Mouse (Mus musculus) heart, adult 8-10 months (tissue): ENCODE measurements around the gene Dgkq. TPM values are rescaled to one million over a fixed set of nuclear protein-coding genes. Genes with fewer than 3 reads are reported as not detected.

Experiments used
- DNase-seq: peaks from one replicate; pipeline ENCODE4 v3.0.0; 2022; ENCODE audit warnings: low spot score
- total RNA-seq, 4 experiments: library from RNA; stranded (reverse); gene quantifications; 2 replicates each; pipeline ENCODE4 v1.2.4; 2022

Dgkq gene
- total RNA-seq, 4 experiments from 2014 or later, result 5.1 to 8.9 (median 6.1) TPM

DNA sequence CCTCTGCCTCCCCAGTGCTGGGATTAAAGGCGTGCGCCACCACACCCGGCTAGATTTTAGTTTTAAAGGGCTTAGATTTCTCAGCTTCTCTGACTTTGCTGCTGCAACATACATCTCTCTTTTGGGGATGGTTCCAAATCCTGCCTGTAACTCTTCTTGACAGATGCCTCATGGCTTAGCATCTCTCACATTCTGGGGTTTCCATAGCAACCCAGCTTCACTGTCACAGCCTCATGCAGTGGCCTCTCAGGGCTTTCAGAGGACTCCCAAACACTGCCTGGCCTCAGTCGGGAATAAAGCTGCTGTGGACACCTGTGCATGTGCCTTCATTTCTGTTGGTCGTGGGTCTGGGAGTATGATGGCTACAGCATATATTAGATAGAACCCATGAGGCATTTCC lies 19.6 kb upstream of the Dgkq start:
- no peak for DNase-seq

DNA sequence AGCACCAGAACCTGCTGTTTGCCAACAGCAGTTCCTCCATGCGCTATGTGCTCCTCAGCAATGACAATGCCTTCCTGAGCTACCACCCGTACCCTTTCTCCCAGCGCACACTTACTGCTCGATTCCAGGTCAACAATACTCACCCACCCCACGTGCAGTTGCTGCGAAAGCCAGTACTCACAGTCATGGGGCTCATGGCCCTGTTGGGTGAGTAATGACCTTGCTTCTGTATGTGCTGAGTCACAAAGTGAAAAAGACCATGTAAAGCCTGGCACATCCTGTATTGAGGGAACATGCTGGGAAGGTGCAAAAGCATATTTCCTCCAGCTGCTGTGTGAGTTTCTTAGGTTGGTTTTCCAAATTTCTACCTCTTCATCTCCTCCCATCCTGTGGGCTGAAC lies 11.4 kb upstream of the Dgkq start:
- DNase-seq, result no peak

DNA sequence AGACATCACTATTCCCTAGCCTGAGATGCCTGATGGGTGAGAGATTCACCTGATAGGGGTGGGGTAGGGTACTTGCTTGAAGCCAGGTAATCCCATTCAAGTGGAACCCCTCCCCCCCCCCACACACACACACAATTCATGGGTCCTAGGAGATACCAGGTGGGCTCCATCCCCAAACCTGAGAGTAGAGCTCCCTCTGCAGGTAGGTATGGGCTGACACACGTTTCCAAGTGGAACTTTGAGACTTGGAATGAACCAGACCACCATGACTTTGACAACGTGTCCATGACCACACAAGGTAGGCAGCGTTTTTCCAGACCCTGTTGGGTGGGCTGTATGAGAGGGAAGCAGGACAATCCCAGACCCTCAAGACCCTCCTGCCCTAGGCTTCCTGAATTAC lies 10.4 kb upstream of the Dgkq start:
- no peak for DNase-seq

DNA sequence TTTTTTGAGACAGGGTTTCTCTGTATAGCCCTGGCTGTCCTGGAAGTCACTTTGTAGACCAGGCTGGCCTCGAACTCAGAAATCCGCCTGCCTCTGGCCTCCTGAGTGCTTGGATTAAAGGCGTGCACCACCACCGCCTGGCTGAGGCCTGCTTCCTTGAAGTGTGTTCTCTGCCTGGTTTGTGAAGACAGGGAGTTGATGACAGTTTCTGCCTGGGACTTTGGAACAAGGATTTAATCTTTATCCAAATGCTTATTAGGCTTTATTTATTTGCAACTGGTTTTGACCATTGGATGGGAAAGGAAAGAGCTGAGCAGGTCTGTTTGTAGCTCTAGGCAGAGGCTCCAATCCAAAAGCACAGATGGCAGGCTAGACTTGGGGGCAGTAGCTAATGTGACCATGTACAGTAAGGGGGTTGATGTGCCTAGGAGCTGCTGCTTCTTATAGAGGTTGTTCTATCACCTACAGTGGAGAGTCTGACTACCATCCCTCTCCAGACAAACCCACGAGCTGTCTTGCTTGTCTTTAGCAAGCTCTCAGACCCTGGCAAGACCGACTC lies 8.9 kb upstream of the Dgkq start:
- DNase-seq, result no peak

DNA sequence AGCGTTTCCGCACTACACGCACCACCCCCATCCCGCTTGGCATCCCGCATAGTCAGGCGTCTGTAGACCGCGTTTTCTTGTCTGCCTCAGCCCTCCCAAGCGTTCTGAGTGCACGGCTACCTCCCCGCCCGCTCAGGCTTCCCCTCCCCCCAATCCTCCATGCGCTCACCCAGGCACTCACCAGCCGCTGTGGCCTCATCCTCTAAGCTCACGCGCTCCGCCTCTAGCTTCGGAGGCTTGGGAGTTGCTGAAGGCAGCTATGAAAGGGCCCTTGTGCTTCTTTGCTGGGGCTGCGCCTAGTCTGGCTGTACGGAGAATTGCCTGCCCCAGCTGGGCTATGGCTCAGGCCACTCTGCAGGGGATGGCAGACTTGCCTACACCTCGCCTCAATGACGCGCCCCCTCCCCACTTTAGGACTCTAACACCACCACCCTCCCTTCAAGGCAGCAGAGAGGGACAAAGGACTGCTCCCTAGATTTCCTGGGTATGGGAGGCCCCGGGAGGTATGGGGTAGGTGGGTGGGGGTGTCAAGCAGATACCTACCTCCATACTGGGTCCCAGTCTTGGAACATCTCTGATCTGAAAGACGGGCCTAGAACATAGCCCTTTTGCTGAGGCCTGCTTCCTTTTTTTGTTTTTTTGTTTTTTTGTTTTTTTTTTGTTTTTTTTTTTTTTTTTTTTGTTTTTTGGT lies 8.3 kb upstream of the Dgkq start:
- DNase-seq, result no peak

DNA sequence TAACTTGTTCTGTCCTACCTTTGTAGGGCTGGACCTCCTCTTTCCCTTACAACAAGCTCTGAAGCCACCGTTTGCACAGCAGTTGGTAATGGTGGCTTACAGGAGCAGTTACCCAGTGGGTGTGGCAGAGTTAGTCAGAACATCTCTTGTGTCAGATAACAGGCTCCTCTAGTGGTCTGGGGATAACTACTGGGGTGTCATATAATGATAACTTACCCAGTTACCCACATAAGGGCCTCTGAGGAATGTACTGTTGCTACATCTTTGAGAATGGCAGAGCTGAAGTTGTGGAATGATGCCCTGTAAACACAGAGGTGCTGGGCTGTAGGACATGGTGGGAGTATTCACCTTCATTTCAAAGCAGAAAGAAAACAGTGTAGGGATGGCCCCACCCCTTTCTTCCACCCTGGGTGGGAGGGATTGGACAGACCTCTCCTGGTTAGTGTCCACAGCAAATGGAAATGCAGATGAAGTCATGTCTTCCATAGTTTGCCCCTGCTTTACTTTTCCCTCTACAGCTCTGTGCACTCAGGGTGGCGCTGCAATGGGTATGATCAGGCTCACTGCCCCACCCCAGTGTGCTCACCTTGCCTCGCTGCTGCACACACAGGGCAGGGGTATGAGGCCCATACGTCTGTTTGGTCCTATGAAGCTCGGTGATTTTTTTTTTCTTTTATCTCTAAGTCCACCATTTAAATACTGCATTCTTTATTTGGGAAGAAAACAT lies 7.5 kb upstream of the Dgkq start:
- no peak for DNase-seq

DNA sequence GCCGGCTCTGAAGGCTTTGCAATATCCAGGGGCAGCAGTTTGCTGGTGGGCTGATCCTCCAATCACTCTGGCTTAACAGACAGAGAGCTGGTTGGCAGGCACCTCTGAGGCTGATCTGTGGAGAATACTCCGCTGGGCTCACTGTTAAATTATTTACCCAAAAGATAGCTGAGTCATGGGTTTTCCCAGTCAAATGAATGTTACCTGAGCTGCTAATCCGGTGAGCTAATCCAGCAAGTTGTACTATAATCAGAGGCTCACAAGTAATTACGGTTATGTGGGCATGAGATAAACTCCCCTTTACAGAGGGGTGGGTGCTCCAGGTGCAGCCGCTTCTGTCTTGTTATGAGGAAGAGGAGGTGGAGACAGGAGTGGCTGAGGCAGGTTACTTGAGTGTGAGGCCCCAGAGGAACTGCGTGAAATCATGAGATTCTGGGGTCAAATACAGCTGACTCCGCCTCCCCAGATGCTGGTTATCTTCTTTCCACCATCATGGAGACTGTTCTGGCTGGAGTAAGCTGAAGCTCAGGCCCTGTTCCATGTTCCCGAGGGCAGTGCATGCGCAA lies 5.9 kb upstream of the Dgkq start, which contains the start of gene Slc26a1:
Slc26a1 (minus strand) TSS at position 319 of the 566 bp plus-strand sequence.
- no peak for DNase-seq

DNA sequence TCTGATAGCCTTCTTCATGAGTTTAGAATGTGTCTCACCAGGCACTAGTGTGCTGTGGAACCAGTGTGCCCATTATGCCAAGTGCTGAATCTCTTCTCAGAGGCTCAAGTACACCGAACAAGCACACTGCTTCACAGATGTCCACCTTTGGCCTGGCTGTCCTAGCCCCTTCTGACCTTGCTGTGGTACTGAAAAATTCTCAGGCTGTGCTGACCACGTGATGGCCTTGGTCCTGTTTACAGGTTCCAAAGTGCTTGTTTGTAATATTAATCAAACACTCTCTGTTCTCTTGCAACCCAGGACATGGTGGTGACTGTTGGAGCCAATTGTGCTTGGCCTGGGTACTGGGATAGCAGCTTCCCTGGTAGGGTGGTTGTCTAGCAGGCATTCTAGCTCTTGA lies 5.2 kb upstream of the Dgkq start:
- DNase-seq, result no peak

DNA sequence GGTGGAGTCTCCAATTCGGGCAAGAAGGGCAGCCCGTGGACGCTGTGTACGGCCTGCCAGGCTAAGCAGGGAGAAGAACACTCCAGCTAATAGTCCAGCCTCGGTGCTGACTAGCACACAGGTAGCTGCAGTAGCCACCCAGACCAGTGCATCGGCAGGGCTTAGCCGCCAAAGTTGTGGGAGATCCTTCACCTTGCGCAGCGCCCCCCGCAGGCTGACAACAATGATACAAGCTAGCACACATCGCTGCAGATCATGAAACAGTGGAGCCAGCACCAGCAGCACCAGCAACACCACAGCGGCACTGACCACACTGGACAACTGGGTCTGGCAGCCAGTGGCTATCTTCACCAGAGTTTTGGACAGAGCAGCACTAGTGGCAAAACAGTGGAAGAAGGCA lies 2.3 kb upstream of the Dgkq start:
- DNase-seq, result no peak

DNA sequence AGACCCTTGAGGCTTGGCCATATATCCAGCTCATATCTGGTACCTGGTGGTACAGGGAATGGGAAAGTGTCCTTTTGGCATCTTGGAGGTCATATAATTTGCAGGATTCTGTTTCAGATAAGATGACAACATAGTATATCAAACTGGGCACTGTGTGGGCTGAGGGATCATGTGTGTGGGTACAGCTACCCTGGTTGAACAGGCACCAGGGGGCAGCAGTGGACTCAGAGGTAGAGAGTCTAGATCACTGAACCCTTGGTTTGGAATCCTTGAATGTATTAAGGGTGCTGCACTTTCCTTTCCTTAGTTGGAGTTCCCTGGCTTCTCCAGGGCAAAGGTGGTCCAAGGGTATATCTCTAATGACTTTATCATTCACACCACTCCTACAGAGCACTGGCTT lies 1.3 kb upstream of the Dgkq start:
- no peak for DNase-seq

DNA sequence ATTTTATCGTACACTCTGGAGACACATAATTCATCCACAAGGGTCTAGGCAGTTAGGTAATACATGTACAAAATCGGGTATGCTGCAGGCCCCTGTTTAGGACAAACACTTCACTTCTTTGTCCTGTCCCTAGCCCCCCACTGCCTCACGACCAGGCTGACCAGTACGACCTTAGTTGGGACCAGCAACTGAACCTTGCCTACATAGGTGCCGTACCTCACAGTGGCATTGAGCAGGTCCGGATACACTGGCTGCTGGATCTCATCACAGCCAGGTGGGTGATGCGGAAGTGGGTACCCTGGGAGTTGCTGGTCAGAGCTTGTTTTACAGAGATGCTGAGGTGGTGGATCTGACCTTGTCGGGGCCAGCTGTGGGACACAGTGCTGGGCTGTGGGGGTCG lies 514 bp upstream of the Dgkq start:
- DNase-seq, result no peak

DNA sequence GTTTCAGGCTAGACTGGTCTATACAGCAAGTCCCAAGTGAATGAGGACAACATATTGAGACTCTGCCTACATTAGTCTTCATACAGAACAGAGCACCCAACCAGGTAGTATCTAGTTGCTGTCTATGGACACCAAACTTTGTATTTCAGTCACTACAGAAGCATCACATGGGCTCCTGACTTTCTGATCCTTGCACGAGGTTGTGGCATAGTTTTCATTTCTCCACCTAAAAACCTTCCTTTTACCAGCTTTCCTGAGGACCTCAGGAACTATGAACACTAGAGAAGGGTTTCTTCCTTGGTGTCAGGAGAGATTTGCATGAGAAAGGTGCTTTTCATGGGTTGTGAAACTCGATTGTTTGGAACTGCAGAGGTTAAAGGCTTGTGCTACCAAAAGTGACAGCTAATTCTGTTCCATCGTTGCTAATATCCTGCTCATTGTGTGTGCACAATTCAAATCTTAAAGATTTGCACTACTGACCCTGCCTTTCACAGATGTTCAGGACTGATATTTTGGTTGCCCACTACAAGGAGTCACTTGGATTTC lies 1.0 kb downstream of the Dgkq start:
- DNase-seq, result no peak

DNA sequence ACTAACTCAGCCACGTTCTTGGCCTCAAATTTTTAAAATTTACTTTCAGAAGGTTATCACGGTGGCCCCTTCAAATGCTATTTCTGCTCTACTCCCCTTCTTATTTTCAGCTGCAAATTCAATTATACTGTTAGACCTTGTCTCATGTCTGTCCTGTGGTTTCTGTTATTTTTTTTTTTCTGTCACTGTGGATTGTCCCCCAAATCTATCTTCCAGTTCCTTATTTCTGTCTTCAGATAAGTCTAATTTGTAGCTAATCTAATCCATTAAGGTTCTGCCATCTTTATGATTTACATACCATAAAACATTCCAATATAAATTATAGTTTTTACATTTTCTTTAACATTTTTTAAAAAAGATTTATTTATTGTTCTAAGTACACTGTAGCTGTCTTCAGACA lies 2.1 kb downstream of the Dgkq start:
- DNase-seq, result no peak

DNA sequence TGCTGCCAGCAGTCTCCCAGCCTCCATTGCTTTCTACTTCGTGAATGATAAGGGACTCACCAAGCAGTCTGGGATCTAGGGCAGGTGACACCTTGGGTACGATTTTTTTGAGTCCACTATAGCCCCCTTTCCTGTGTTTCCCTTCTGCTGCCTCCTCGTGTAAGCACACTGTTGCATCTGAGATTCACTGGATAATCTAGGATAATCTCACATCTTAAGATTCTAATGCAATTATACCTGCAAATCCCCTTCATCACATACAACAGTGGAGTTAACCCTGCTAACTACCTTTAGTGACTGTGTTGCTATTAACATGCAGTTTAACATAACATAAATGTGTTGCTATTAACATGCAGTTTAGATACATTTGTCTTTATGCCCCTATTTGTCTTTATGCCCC lies 4.4 kb downstream of the Dgkq start:
- DNase-seq, result no peak

DNA sequence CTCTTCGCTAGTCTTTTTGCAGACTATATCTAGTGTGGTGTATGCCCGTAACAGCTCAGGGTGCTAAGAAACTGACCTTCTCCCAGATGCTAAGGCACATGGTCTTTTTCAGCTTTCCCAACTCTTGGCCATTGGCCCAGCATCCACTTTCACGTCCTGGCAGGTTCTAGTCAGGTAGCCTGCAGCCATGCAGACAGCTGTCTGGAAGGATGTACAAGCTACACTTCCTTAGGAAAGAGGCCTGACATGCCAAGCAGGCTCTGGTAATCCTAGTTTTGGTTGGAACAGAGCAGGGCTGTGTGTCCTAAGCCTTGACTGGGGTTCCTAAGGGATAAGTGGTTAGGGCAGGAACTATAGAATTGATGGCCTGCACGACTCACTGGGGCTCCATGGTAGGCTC lies 6.7 kb downstream of the Dgkq start:
- no peak for DNase-seq

DNA sequence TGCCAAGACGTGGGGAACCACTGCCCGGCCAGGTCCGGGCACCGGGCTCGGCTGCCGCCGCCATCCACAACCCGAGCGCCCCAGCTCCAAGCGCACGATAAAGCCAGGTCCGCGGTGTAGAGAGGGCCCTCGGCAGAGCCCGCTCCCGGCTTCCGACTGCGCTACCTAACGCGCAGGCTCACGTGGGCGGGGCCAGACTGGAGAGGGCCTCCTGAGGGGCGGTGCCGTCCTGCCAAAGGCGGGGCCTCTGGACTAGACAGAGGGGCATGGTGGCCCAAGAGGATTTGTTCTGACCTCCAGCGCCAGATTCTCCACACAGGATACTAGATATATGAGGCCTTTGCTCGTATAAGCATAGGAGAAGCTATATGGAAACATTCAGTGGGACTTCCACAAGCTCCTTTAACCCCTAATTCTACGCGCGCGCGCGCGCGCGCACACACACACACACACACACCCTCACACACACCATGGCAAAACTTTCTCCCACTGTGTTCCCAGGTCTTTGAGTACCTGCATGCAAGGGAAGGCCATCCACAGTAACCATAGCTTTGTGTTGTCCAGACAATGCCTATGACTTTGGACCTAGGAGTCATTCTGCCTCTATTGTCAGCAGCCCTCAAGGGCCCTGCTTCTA lies 8.7 kb downstream of the Dgkq start:
- DNase-seq, result peak; percentile 92

DNA sequence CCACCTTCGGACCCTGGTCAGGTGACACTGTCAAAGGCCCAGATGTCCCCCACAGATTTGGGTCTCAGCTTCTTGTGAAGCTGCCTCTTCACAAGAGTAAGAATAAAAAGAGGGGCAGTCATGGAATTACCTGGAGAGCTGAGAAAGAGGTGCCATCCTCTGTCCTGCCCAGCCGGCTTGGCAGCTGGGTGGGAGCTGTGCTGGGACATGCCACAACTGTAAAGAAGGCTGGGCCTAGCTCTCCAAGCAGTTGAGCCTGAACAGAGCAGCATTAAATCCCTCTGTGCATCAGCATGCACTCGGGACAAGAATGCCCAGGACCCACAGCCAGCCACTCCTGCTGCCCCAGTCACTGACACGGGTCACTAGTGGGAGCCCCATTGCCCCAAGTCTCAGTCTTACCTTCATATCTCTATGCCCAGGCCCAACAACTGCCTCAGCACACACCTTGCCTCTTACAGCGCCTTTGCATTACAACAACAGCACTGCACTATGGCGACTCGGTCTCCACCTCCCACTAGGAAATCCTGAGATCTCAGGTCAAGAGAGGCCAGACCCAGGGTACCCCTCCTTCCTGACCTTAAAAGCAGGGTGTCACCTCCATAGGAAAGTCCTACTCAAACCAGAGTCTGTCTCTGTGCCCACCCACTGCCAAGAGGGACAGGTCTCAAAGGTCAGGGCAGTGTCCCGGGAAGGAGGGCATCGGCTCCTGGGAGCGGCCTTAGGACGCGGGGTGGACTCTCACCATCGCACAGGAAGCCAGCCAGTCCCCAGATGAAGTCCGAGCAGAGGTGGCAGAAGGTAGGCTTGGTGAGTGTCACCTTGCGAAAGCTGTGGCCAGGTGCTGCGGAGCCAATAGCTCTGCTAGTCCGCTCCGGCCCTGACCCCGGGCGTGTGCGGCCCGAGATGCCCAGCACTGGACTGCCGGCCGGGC lies 9.5 kb downstream of the Dgkq start, which contains the start of gene Idua:
Idua (plus strand) TSS at position 634 of the 934 bp plus-strand sequence.
- peak; percentile 13 for DNase-seq

DNA sequence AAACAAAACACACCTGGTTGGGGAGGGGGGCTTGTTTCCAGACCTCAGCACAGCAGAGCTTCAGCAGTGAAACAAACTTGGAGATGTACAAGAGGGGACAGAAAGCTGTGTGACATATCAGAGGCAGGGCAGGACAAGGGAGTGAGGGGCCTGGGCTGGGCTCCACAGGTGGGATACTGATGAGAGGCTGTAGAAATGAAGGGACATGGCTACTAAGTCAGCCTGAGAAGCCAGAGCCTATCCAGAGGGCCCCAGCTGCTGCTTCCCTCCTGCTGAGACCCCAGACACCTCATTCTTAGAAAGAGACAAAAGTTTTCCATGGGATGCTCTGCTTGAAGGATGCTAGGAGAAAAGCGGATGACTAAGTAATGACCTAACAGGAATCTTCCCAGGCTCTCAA lies 10.9 kb downstream of the Dgkq start:
- DNase-seq, result no peak

DNA sequence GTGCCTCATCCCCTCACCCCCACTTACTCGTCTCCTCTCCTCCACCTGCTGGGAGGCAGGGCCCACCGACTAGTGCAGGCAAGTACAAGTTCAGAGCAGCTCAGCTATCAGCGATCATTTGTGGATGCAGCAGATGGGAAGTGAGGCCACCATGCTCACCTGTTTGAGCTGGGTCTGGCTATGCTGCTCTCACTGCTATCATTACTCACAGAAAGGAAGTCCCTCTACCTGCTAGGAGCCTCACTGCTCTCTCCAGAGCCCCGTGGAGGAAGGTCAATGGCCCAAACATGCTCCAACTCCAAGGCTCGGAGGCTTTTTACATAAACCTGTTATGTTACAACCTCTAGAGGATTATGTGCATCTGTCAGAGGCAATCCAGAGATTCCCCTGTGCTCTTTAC lies 12.1 kb downstream of the Dgkq start:
- no peak for DNase-seq

DNA sequence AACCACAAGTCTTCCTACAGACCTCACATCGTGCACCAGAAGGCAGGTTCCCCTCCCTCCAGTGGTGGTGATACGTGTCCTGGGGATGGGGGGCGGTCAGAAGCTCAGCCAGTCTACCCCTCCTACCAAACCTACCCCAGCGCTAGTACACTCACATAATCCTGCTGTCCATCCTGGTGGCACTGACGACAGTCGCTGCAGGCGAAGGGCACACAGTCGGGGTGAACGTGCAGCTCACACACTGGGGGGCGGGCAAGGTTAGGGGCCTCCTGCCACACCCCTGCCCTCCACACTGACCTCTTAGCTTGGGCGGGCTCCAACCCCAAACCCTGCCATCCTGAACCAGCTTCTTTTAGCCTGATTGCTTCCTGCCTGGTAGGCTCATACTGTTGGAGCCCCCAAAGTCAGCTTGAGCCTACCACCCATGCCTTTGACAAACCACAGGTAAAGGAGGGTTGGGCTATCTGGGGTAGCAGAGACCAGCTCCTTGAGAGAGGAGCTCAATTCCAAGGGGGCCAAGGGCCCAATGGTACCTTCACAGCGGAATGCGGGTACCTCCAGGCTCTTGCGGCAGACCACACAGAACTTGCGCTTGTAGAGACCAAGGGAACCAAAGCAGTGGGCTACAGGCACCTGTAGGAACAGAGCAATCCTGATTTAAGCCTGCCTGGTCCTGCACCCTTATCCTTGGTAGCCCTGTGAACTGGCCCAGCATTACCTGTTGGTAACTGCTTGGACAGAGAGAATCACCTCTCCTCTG lies 13.4 kb downstream of the Dgkq start:
- DNase-seq, result no peak
